Mouse (Mus musculus) induced T-regulatory cell, adult 2 months (primary cell): ENCODE measurements around the gene Slc16a9.

Experiments used
- DNase-seq: peaks from one replicate; pipeline ENCODE4 v3.0.0-alpha.2; 2012; ENCODE audit warnings: low read depth

Slc16a9 gene

GRCm38 (mm10) chr10:70250766-70251165 is 5.9 kb downstream of the Slc16a9 start:
- DNase-seq: no peak

- no peak for DNase-seq
Observed at GRCm38 (mm10) chr10:70254666-70255065, 9.8 kb downstream of the Slc16a9 start.

GRCm38 (mm10) chr10:70255601-70256210 is 10.8 kb downstream of the Slc16a9 start:
- no peak for DNase-seq

- no peak for DNase-seq
Observed at GRCm38 (mm10) chr10:70257029-70257428, 12.1 kb downstream of the Slc16a9 start.

DNA sequence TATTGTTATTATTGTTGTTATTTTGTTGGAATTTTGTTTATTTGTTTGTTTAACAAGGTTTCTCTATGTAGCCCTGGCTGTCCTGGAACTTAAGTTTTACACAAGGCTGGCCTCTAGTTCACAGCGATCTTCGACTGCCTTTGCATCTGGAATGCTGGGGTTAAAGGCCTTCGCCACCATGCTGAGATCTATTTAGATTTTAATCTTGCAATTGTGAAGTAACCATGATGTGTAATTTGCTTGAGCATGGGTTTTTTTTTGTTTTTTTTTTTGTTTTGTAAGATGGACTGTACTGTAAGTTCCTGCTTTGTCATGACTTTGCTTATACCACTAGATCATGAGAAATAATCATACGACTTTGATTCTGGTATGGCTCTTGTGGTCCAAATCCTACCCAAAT is 16.0 kb downstream of the Slc16a9 start:
- DNase-seq: no peak

GRCm38 (mm10) chr10:70262051-70262450 is 17.2 kb downstream of the Slc16a9 start:
- DNase-seq: no peak

GRCm38 (mm10) chr10:70263681-70264189 is 18.8 kb downstream of the Slc16a9 start:
- DNase-seq: no peak

- no peak for DNase-seq
Observed at GRCm38 (mm10) chr10:70264337-70265036, 19.6 kb downstream of the Slc16a9 start.

GRCm38 (mm10) chr10:70266501-70266900 is 21.6 kb downstream of the Slc16a9 start:
- DNase-seq: no peak

DNA sequence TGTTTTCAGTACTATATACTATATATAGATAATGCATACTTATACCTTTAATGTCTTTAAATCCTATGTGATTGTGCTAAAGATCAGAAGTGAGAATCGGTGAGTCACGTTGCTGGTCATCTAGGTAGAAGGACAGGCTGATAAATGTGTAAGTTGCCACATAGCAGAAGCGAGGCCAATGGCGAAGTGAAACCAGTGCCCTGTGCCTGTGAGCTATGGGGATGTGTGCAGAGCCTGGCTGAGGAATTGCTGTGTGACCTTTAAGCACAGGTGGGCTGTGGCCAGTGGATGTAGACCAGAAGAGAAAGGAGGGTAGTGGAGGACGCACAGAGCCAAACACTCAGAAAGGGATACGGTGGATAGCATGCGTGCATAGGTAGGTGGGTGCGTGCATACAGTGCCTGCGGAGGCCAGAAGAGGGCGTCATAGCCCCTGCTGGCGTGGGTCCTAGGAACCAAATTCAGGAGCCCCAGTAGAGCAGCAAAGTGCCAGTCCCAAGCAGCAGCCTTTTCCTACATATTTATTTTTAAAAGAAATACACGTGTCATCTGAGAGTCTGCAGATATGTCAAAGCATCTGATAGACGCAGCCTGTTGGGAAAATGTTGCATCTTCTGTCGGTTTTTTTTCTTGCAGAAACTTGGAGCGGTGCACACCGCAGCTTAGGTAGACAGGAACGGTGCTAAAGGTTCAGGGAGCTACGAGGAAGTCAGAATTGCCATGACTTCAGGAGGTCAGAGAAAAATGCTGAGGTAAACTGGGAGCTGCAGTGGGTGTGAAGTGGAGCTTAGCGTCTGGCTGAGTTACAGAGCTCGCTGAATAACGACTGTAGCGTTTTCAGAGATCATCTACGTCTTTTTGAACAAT is 23.9 kb downstream of the Slc16a9 start:
- no peak for DNase-seq

GRCm38 (mm10) chr10:70269447-70269787 is 24.5 kb downstream of the Slc16a9 start:
- DNase-seq: no peak

DNA sequence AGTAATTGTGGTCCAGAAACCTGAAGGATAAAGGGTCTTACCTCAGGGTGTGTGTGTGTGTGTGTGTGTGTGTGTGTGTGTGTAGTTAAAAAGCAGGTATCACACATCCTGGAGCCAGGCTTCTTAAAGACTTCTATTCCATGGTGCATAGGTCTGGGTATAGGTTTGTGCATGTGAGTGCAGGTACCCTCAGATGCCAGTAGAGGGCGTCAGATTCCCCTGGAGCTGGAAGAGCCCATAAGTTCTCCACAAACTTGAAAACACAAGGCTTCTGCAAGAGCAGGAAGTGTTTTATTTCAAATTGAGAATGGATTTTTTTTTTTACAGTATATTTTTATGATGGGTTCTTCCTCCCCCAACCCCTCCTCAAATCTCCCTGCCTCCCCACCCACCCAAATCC is 31.8 kb downstream of the Slc16a9 start:
- no peak for DNase-seq

GRCm38 (mm10) chr10:70279349-70279748 is 34.4 kb downstream of the Slc16a9 start:
- no peak for DNase-seq

DNA sequence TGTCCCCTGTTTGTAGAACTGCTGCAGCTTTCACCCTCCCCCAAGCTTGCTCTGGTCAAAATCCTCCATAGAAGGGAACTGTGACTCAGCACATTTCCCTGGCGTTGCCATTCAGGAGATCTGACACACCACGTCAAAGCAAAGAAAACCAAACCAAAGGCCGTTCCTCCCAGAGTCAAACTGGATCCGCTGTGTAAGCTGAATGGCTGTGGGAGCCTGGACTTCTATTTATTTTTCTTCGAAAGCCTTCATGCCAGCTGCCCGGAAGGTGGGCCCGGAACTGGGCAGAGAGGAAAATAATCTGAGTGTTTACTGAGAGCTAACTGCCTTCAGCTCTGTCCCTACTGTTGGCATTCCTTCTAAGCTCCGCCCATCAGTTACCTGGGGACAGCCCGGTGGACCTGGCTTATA is 42.9 kb downstream of the Slc16a9 start:
- no peak for DNase-seq

DNA sequence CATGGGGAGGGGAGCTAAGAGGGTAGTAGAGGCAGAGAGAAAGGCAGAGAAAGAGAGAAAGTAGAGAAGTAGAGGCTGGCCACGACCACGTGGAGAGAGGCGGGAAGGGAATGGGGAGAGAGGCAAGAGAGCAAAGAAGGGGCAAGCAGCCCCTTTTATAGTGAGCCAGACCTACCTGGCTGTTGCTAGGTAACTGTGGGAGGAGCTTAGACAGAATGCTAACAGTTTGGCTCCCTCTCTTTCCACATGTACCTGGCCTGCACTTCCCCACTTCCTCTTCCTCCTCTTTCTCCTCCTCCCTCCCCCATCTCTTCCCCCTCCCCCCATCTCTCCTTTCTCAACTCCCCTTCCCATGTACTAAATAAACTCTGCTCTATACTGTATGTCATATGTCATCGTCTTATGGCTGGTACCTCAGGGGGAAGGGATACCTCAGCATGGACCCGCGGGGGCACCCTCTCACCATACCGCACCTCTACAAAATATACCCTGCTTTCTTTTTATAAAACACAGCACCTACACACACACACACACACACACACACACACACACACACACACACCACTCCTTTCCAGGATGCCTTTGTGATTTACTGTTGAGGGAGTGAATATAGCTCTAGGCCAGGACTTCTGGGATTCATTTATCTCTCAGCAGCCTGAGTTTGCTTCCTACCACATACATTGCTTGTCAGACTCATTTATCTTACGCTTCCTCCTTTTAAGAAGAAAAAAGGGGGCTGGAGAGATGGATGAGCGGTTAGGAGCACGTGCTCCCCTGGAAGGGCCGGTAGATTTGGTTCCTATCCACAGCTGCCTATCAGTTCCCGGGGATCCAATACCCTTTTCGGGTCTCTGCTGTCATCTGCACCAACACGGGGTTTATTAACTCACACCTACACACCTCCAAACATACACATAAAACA is 43.8 kb downstream of the Slc16a9 start:
- no peak for DNase-seq

GRCm38 (mm10) chr10:70292014-70292413 is 47.1 kb downstream of the Slc16a9 start:
- no peak for DNase-seq

- DNase-seq: no peak
Observed at GRCm38 (mm10) chr10:70294094-70294493, 49.2 kb downstream of the Slc16a9 start.

DNA sequence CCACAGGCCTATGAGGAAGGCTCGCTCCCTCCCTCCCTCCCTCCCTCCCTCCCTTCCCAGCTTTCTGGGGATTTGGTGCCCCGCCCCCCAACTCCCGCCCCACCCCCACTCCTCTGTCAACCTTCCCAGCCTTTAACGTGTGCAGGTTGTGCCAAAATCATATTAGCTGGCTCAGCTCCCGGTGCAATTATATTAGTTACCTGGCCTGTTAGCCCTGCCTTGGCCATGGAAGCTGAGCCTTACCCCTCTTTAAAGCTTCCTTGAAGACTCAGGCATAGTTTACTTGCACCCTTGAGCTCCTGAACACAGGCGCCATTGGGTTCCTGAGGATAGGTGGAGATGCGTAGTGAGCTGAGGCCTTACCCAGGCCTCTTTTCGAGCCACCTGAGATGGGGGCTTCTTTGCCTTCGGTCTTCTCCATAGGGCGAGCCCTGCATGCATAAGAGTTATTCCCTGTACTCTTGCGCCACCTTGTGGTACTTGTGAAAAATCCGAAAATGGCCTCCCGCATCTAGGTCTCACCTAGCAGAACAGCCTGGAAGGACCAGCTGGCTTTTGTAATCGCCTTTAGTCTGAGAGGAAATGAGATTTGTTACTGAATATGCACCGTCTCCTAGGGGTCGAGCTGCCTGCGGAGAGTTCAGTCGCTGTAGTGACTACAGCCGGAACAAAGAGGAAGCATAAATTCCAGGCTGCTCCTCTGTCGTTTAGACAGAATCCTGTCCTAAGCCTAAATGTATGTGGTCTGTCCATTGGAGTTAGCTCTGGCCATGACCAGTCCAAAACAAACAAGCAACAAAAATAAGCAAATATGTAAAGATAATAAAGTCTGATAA is 51.8 kb downstream of the Slc16a9 start:
- DNase-seq: peak; percentile 82

DNA sequence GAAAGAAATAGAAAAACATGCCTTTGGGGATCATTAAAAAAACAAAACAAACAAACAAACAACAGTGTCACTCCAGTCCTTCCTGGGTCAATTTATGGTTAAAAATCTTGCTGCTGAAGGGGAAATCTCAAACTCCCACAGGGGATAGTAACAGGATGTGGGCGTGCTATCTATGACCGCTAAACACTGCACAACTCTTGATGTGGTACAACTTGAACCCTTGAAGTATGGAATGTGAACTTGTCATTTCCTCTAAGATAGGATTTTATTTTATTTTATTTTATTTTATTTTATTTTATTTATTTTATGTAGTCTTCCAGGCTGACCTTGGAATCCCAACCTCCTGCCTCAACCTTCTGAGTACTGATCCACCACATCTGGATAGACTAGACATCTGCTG is 54.2 kb downstream of the Slc16a9 start:
- no peak for DNase-seq

GRCm38 (mm10) chr10:70299653-70300052 is 54.8 kb downstream of the Slc16a9 start:
- no peak for DNase-seq

GRCm38 (mm10) chr10:70301190-70301589 is 56.3 kb downstream of the Slc16a9 start:
- DNase-seq: no peak
